Mouse (Mus musculus): ENCODE results near the gene Gm4131.
A peak's percentile ranks its signal among the peaks of the same experiment; 100 is the strongest.

The Gm4131 gene

DNA sequence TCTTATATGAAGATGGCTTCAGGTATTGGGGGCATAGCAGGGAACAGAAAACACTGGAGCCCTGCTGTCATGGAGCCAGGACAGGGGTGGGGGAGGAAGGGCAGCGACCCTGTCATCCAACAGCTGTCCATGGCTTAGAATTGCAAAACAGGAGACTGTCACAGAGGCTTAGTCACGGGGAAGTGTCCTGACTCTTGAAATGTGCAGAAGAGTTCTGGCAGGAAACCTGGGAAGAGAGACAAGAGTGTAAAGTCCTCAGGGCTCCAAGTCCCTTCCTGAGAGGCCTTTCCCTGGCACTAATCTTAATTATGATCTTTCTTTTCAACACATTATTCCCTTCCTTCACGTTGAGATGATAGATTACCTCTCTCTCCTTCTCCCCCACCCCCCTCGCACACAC lies 16.6 kb downstream of the Gm4131 start:
- DNase-seq (ENCODE audit: low read depth, low spot score), result no peak

DNA sequence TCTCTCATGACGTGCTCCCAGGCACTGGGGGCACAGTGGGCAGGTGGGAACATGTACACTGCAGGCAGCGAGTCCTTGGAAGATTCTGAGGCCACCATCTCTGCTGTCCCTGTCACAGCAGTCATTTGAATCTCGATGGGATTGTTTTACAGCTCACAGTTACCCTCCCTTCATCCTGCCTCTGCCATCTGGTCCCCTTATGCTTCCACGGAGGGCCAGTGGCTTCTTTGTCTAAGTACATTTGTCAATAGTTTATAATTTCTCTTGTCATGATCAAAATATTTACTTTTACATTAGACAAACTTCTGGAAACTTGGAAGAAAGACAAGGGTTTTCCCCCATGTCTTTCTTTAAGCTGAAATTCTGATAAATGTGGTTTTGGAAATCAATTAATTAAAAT lies 20.0 kb downstream of the Gm4131 start:
- DNase-seq (ENCODE audit: low read depth, low spot score), result no peak

DNA sequence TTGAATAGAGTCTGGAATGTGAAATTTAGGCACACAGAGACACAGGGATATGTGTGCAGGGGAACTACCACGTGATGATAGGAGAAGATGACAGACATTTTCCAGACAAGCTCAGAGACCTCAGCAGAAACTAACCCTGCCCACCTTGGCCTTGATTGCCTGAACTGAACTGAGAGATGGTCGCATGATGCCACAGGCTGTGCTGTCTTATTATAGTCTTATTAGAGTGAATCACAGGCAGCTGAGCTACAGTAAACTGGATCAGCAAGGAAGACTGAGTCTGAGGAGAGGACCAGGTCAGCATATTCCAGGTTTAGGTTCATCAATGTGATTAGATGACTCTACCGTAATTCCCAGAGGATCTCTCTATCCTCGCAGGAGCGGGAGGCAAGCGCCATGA lies 20.4 kb downstream of the Gm4131 start:
- no peak for DNase-seq (ENCODE audit: low read depth, low spot score)

DNA sequence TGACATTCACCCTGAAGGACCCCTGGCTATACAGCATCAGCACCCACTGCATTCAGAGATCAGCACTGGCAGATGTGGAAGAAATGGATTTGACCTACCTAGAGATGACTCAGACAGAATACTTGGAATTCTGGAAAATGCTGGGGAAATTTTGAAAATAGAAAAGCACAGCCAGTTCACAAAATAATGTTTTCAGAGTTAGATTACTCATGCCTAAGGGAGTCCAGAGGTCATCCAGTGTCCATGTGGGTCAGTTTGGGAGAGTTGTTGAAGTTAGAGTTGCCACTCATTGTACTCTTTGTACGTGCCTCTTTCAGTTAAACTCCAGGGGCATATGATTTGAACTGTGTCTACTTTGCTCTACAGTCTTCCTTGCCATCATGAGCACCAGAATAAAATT lies 25.0 kb downstream of the Gm4131 start:
- DNase-seq (ENCODE audit: low read depth, low spot score), result no peak

DNA sequence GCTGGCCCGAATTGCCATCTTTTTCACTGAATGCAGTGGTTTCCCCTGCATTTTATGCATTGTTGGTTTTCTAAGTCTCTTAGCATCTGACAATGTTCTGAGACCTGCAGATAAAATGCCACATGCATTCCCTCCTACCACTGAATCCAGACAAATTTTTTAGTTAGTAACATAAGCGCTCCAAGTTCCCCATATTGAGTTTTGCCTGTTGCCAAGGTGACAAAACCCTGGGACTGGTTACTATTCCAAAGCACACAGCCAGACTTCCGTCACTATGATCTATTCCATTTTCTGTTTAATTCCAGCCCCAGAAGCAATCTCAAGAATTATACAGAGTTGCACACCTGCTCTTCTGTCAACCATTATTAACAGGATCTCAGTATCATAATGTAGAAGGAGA lies 26.9 kb downstream of the Gm4131 start:
- no peak for DNase-seq (ENCODE audit: low read depth, low spot score)

DNA sequence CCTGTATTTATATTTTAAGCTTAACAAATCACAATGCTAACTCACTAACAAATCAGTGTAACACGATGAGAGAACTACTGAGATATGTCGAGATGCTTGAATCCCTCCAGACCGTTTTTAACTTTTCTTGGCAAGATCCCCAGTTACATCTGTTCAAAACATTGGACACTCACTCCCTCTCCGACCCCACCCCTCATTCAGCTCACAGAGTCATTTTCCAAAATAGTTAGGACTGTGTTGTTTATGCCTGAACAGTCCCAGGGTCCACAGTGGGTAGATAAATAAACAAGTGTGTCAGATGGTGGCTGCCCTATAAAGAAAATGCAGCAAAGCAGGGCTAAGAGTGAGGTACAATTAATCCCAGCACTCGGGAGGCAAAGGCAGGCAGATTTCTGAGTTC lies 29.7 kb downstream of the Gm4131 start:
- no peak for DNase-seq (ENCODE audit: low read depth, low spot score)

DNA sequence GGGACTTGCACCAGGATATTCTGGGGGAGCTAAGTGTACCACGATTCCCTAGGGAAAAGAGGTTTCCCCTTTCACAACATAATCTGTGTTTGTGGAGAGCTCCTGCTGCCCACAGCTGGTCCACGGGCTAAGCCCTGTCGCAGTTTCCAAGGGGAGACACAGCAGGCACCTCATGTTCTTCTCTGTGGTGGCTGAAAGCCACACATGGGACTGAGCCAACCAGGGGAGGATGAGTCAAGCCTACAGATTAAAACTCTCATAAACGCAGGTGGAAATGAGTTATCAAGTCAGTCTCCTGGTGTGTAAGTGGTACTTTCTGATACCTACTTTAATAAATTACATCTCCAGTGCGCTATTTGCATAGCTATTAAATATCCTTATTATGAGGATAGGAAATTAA lies 30.6 kb downstream of the Gm4131 start:
- no peak for DNase-seq (ENCODE audit: low read depth, low spot score)

DNA sequence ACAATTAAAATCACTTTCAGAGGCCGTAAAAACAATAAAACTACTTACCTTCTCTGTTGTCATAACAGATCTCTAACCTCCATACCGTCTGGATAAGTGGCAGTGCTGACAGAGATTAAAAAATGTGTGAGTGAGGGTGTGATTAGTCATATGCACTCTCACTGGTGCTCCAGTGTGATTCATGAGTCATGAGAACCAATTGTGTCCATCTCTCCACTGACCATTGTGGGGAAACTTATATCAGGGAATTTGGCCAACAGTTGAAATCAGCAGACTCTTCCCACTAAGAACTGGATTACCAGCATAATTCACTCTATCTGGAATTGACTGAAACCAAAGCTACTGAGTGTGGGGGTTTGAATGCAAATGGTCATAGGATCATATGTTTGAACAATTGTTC lies 35.8 kb downstream of the Gm4131 start:
- no peak for DNase-seq (ENCODE audit: low read depth, low spot score)

DNA sequence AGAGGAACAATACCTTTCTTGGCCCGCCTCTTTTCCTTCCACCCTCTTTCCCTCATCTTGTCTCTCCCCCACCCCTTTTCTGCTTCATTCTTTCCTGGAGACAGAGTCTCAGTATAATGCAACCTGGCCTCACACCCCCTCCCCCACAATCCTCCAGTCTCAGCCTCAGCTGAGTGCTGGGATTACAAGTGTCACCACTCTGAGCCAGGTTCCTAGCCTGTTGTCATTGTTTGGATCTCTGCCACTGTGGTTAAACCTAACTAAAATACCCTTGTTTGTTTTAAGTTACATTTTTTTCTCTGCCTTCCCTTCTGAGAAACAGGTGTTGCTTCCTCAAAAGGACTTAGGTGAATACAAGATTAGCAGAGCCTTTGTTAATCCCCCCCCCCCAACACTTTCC lies 53.9 kb downstream of the Gm4131 start:
- no peak for DNase-seq (ENCODE audit: low read depth, low spot score)

DNA sequence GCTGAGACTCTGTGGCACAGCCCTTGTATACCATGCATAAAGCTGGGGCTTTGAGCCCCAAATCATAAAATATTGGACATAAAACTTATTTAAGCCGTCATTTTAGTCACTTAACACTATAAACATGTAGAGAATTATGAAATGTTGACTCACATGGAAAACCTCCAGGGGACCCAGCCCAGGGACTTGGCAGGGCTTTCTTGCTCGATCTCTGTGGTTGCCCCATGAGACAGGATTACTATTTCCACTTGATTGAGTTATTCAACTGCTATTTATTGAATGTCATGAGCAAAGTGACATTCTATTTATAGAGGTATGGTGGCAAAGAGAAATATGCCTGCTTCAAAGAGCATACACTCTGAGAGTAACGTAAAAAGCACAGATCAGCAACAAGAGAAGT lies 57.4 kb downstream of the Gm4131 start:
- DNase-seq (ENCODE audit: low read depth, low spot score), result no peak

DNA sequence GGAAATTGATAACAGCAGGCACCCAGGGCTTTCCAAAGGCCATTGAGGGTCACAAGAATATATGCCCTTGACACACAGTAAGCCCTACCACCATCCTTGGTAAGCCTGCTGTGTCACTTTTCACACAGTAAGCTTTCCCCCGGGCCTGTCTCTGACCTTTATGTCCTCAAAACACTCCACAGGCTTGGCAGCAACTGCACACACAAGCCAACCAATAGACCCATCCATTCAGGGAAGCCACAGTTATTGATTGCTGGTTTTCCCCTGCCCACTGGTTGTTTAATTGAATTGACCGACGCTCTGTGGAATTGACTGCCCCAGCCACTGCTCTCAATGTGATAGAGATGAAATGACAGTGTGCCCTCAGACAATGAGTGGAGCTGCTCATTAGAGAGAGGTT lies 60.5 kb downstream of the Gm4131 start:
- no peak for DNase-seq (ENCODE audit: low read depth, low spot score)

DNA sequence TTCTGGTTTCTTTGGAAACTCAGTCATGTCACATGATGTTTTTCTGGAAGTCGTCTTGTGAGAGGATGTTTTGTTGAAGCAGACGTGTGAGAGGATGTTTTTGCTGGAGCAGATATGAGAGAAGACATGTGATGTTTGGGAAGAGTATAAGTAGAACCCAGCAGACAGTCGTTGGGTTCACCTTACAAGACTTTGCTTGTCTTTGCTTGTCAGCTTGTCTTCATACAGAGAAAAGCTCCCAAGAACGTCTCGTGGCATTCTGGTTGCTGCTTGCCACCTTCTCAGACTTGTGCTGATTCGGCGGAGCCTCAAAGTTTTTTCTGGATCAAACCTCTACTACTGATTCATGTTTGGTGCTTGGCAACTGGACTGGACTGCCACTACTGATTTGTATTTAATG lies 69.3 kb downstream of the Gm4131 start:
- DNase-seq (ENCODE audit: low read depth, low spot score), result no peak

DNA sequence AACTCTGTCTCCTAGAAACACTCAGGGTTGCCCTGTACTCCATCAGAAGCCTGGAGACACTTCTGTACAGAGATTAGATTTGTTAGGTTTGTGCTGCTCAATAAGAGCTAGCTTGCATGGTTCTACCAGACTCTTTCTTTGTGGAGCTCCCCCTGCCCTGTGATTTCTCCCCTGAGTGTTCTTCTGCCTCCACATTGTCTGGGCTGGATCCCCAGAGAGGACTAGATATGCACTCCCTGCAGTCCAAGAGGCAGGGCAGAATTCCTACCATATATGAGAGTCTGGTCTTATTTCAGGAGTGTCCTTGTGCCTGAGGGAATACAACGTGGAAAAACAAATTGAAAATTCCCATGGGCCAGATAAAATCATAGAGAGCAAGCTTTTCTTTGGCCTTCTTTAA lies 70.2 kb downstream of the Gm4131 start:
- DNase-seq (ENCODE audit: low read depth, low spot score), result no peak

DNA sequence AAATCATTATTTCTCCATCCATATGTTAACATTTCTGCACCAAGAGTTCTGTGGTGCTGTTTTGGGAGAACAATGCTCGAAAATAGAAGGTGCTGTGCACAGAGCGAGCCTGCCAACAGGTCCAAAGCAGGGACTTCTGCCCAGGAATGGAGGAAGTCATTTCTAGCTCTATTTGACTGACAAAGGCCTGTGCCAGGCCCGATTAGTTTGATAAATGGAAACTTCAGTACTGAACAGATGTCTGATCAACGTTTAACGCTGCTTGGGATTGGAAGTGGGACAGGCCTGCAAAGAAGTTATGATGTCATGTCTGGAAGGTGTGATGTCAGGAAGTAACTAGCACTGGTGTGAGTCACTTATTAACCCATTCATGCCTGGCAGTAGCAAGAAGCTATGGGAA lies 73.3 kb downstream of the Gm4131 start:
- DNase-seq (ENCODE audit: low read depth, low spot score), result no peak

DNA sequence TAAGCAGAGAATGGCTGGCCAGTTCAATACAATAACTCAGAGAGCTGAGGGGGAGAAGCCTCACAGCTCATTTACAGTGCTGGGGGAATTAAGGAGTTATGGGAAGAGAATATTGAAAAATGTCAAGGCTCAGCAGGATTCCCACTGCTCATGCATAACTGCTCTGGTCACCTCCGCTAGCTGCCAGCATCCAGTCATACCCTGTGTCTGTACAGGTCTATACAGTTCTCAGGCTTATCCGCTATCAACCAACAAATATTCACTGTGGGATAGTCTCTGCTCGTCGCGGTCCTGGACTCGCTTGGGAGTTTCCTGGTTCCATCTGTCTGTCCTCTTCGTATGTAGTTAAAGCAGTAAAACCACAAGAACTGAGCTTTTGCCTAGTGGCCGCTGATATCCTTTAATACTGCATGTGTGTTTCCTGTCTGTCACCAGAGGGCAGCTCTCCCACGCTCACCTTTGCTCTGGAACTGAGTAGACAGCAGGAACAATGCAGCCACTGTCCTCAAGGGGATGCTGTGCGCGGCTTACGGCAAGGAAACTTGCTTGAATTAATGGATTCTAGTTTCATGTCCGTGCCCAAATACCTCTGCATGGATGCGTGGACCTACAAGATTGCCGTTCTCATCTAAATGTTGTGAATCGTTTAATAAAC lies 74.4 kb downstream of the Gm4131 start:
- peak; percentile 38 for DNase-seq (ENCODE audit: low read depth, low spot score)

DNA sequence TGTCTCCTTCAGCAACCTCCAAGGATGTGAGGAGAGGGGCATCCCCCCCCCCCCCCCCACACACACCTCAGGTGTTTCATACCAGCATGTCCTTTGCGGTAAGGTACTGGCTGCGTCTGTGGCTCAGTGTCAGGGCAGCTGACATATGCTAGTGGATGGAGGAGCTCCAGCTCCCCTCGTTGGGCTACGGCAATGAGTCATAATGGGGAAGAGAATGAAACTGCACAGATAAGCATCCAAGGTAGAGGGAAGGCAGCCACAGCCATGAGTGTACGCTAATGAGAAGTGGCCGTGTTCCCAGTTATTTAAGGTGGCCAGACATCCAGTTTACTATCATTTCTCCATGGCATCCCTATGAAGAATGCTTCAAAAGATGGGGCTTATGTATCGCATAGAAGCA lies 78.5 kb downstream of the Gm4131 start:
- no peak for DNase-seq (ENCODE audit: low read depth, low spot score)

DNA sequence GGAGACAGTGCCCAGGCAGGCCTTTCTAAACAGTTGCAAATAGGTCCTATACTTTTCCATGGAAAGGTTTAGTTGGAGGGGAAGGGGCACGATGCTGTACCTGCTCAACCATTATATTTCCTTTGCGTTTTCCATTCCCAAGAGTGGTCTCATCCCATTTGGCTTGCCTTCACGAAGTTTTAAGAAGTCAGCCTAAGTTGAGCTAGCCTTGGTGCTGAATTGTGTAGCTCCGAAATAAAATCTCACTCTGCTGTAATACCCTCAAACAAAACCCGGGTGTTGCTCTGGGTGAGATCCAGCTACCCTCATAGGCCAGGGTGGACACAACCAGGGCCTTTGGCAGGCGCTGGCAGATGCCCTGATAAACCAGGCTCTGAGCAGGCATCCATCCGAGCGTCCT lies 85.3 kb downstream of the Gm4131 start:
- no peak for DNase-seq (ENCODE audit: low read depth, low spot score)

DNA sequence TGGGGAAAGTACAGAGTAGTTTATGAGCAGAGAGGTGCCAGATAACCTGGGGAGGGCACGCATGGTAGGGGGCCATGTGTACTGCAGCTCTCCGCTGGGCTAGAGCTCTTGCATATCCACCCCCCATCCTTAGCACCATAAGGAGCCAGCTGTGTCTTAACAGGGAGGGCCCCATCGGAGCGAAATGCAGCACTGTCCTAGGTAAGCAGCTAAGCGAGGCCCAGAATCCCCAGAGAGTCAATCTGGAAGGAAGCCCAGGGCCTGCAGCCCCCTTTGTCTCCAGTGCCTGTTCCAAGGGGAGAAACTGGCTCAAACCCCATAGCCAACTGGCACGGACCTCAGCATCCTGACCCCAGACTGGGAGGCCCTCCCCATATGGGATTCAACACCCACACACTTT lies 87.3 kb downstream of the Gm4131 start:
- no peak for DNase-seq (ENCODE audit: low read depth, low spot score)

DNA sequence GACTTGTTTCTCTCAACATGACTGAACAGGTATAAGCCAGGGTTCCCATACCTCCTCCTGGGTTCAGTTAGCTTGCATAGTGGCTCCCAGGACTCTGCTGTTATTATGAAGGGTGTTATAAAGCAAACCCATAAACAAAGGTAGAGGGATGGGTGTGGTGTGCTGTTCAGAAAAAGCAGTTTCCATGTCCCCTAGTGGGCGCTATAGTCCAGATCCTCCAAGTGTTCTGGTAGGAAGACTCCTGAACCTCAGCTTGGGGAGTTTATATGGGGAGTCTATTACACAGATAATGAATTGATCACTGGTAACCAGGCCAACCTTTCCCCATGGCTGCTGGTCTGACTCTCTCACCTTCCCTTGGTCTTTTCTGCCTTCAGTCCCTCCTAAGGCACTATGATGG lies 92.2 kb downstream of the Gm4131 start:
- DNase-seq (ENCODE audit: low read depth, low spot score), result no peak

DNA sequence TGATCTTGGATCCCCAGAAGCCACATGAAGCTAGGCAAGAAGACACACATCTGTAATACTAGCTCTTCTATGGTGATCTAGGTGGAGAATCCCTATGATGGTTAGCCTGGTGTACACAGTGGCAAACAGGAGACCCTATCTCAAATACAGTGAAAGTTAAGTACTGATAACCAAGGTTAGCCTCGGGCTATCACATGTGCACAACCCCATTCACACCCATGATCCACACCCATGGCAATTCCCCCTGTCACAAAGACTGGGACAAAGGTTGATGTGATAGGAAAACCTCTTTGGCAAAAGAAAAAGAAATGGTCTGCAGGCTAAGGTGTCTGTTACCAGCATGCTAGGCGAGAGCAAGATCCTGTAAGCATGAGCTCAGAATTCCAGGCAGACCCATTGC lies 94.7 kb downstream of the Gm4131 start:
- DNase-seq (ENCODE audit: low read depth, low spot score), result no peak

DNA sequence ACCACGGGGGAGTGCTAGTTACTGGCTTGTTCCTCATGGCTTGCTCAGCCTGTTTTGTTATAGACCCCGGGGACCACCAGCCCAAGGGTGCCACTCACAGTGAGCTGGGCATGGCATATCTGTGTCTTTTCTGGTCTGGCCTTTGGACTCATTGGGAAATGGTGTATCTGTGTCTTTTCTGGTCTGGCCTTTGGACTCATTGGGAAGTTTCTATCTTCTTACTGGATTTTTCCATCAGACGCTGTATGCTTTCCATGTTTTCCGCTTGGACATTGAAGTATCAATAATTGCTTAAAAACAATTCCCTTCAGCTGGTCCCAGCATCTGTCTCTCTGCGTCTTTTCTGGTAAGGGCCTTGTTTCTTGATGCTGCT lies 98.0 kb downstream of the Gm4131 start:
- no peak for DNase-seq (ENCODE audit: low read depth, low spot score)

DNA sequence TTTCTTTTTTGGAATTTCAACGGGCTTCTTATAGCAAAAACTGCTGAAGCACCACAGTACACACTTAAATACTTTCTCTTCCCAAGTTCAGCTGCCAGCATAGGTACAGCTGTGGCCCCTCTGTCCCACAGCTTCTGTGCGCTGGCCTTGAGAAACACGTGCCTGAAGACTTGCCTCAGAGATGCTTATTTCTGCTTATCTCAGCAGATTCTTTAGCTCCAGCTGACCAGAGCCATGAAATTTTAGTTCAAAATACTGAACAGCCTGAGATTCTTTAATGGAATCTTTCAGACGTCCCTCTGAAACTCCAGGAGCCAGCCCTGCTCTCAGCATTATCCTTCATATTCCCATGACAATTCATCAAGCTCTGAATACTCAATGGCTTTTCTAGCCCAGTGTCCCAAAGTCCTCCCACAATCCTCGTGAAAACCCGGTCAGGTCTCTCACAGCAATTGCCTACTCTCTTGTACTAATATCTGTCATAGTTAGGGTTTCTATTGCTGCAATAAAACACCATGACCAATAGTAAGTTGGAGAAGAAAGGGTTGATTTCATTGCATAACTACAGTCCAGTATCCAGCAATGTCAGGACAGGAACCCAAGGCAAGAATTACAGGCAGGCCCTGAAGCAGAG lies 98.5 kb downstream of the Gm4131 start:
- DNase-seq (ENCODE audit: low read depth, low spot score), result no peak

DNA sequence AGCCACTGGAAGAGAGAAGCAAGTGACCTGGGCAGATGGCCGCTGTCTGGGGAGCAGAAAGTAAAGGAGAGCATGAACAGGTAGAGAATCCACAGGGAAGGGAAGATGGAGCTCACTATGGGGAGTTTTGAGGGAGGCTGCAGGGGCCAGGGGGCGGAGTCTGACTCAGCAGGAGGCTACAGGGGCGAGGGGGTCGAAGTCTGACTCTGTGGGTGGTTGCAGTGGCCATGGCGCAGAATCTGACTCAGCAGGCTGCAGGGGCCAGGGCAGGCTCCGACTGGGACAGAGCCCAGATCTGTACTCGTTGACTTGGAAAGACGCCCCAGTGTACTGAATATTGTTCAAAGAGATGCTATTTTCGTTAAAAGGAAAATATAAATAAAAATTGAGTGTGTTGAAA lies 101.8 kb downstream of the Gm4131 start:
- no peak for DNase-seq (ENCODE audit: low read depth, low spot score)

DNA sequence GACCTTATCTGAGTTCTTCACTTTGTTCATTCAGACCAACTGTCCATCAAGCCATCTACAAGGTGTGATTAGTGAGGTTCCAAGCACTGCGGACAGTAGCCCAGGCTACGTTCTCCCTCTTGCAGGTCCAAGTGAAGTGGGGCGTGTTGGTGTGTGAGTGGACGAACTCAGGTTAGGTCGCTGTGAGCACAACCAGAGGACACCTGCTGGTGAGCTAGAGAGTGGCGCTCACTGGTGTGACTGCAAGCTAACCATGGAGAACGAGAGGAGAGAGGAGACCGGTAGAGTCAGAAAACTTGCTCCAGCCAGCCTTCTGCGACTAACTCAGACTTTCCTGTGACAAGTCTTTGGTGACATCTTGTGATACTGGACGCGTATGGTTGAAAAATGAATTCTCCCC lies 107.2 kb downstream of the Gm4131 start:
- DNase-seq (ENCODE audit: low read depth, low spot score), result no peak

Data from CD4-positive helper T cell, adult 2 months (primary cell).